Mouse (Mus musculus) T-helper 17 cell (primary cell): ENCODE data around the gene Ctnnd2.

Experiments used
- in situ Hi-C, 2 experiments: fragments of 300-600 bp; cut with MboI, MseI; formaldehyde crosslinking; loops; 1 replicate in 1 of 2; 2 replicates in 1 of 2; pipeline ENCODE4 v1.15.1; 2025; ENCODE audit warnings: high pct_unique_total_duplicates in 2 of 2

Gene Ctnnd2

DNA sequence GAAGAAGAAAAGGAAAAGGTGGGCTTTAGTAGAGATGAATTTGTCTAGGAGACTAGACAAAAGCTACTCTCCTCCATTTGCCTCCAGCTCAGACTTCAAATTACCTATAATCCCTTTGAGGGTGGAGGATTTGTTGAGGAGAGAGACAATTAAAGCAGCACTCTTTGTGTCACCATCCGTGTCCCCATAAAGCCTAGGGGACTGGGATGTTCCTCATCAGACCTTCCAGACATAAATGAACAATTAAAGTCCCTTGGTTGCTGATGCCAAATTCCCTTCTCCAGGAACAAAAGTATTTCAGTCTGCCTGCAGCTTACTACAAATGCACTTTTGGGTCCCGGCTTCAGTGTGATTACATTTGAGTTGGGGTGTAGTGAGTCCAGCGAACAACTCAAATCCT is 340.1 kb downstream of the Ctnnd2 start:
- in situ Hi-C loops, result no loop called here

DNA sequence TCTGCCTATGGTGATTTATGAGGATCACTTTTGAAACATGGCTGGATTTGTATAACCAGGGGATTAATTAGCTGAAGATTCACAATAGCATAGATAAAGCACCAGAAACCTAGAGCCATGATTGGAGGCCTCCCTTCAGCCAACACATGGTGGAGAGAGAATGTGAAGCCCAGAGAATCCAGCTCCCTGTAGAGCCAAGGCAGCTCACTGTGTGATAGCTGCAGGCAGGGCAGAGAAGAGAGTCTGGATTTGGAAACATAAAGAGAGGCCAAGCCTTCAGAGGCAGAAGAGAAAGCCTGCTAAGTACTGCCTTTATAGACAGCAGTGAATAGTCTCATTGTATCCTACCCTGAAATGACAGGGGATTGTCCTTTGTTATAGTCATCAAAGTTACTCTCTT is 340.7 kb downstream of the Ctnnd2 start:
- in situ Hi-C loops, result no loop called here

DNA sequence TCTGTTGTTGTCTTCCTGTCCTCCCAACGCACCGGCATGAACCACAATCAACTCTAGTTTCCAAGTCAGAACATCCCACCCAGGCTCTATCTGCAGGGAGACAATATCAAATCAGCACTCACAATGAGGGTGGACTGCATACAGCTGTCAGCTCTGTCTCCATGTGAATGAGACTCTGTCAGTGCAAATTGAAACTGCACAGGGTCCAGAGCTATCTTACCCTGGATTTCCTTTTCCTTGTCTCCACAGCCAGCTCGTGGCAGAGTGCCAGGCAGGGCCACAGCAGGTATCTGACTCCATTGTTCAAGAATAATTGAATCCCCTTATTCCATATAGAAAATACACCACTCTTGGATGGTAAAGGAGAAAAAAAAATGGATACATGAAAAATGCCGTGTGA is 343.0 kb downstream of the Ctnnd2 start:
- in situ Hi-C loops, result no loop called here

DNA sequence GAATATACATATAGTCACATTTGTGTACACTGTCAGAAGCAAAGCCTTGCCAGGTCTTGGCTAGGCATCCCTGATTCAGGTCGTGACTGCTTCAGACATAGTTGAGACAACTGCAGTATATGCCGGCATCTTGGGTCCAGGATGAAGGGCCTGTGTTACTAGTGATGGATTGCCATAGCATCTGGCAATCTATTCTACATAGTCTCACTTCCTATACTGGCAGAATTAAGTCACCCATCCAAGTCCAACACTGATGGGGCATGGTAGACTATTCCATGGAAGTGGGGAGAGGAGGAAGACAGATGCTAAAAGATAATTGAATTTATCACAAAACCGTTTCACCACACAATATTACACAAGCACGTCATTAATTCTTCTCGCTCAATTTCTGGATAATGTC is 369.1 kb downstream of the Ctnnd2 start:
- in situ Hi-C loops, result no loop called here

DNA sequence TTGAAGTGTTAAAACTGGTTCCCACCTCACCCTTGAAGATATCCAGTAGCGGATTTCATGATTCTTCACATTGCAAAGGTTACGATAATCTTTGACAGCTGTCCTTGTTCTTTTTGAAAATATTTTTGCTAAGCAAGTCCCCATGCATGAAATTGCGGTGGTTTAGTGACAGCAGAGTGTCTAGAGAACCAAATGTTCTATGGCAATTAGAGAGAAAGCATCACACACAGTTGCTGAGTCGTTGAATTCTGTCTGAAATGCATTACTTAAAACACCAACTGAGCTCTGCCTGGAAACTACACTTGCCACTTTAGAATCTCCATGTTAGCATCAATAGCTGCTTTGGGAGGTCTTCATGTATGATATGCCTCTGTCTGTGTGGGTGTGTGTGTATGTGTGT is 375.9 kb downstream of the Ctnnd2 start:
- in situ Hi-C loops, result no loop called here

DNA sequence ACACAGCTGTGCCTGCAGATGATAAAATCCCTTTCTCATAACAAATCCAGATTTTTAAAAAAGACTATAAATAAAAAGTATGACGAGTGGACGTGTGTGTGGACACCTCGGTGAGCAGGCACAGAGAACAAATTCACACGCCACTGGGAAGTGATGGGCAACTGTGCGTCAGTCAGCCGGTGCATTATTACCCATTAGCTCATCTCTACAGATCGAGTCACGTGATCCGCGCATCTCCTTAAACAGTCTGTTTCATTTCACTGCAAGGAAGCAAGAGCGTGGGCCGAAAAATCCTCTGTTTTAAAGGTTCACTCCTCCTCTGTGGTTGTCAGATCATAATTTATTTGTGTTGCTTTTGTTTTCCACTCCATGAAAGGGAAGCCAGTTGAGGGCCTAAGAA is 378.6 kb downstream of the Ctnnd2 start:
- in situ Hi-C loops, result no loop called here

DNA sequence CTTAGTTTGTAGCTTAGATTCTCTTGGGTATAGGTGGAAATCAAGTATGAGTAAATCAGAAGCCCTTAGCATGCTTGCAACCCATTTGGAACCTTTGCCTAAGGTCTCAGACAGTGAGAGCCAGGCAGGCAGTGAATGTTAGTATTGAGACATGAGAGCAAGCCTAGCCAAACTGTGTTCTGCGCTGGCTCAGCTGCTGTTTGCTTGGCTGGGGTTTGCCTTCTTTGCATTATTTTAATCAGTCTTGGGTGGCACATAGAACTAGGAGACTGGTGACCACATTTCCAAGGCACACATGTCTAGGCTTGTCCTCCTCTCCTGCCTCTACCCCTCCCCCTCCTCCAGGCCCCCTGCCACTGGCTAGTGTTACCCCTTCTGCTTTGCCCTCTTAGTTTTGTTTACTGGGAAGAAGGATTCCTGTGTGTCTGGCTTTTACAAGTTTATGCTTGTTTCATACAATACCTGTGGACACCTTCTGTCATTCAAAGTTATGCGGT is 381.6 kb downstream of the Ctnnd2 start:
- in situ Hi-C loops, result no loop called here

DNA sequence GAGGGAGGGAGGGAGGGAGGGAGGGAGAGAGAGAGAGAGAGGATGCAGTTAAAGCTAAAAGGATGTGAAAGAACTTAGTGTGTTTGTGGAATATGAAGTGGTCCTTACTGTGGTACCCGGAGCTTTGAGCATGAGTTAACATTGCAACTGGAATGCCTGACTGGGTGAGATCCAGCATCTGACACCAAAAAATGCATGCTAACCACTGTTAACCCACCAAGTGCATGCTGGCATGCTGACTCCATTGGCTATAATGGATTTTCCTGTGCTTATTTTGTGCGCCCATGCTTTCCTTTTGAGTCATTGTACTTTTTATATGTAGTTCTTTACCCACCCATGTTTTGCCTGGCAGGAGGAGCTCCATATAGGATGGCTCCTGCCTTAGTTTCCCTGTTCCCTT is 383.4 kb downstream of the Ctnnd2 start:
- in situ Hi-C loops, result no loop called here

DNA sequence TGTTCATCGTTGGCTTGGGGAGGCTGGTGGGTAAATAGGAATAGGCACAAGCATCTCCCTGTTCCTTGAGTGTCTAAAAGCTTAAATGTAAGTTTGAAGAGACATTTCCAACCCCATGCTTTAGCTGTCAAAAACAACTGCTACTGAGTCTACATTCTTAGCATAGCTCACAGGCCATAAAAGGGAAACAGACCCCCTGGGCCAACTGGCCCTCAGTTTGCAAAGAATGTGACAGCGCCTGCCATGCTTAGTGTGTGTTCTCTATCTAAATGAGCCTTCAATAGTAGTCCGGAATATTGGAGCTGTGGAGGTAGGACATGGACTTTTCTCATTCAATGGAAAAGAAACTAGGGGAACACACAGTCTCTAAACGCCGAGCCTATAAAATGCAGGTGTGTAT is 390.0 kb downstream of the Ctnnd2 start:
- in situ Hi-C loops, result no loop called here

DNA sequence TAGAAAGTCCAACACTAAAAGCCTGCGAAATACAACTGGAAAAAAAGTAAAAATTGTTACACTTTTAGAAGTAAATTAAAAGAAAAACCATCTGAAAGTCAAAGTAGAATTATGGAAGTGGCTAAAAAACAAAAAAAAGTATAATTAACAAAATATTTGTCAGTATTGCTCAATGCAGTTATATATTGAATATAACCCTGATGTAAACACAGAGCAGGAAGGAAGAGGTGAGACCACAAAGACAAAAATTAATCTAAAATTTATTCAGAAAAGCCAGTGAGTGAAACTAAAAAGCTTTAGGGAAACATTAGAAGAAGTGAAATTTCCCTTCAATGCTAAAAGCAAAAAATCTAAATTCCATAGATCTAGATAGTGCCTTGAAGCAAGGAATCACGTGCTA is 392.2 kb downstream of the Ctnnd2 start:
- in situ Hi-C loops, result no loop called here

DNA sequence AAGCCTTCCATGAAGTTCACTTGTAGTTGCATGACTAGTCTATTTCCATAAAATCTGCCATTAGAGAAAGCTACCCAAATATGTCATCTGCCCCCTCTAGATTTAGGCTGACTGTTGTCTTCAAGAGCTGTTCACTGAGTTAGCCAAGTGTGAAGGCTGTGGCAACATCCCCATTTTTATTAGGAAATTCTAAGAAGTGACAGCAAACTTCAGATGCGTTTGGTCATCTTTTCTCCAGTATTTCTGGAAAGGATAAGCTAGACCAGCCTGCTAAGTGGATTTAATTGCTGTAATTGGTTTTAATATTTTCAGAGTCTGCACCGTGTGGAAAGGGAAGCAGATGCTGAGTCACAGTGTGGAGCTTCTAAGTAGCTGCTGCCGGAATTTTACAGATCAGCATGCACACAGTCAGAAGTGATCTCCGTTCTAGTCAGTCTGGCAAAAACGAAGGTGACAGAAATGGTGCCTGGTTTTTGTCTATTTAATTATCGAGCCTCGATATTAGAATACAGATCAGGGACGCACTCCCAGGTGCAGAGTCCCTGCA is 397.9 kb downstream of the Ctnnd2 start:
- in situ Hi-C loops, result no loop called here

DNA sequence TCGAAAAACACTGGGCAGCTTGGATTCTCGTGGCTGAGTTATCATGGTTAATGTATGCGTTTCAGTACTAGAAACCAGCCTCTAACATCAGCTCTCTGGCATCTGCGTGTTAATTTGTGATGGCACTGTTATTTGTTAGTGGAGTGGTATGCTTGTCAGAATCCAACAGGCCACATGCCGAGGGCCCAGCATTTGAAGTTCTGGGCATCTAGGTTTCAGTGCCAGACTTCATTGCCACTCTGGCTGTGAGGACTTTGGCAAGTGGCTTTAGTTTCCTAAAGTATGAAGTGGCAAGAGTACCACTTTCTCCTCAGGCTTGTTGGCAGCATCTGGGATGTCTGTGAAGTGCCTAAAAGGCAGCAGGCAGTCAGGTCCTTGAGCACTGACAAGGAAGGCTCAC is 415.1 kb downstream of the Ctnnd2 start:
- in situ Hi-C loops, result no loop called here

DNA sequence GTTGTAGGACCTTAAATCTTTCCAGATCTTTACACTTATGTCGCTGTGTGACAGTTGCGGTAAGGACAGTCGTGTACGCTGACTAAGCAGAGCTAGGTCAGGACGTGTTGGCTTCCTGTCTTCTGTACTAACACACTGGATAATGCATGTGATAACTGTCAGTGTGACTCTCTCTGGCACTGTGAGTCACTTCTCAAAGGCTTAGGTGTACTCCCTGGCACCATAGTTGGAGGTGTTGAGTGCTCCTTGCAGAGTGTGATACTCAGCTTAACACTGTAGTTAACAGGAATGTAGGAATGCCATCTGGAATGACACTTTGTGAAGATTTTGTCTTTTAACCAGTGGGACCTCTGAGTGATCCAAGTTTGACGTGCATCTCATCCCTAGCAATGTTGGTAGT is 418.5 kb downstream of the Ctnnd2 start:
- in situ Hi-C loops, result no loop called here

DNA sequence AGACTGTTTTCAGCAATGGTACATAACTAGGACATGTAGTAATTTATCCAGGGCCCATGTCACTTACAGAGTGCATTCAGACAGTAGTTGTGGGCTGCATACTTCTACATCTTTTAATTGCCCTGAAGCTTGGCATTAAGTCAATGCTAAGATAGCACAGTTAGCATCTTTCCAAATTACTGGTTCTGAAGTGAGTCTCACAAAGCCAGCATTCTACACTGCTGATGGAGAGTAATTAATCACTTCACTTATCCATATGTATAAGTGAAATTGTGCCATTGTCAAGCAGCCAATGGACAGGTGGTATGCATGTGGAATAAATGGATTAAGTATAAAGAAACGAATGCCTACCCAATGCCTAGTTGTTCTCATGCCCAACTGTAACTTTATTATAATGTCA is 423.1 kb downstream of the Ctnnd2 start:
- in situ Hi-C loops, result no loop called here

DNA sequence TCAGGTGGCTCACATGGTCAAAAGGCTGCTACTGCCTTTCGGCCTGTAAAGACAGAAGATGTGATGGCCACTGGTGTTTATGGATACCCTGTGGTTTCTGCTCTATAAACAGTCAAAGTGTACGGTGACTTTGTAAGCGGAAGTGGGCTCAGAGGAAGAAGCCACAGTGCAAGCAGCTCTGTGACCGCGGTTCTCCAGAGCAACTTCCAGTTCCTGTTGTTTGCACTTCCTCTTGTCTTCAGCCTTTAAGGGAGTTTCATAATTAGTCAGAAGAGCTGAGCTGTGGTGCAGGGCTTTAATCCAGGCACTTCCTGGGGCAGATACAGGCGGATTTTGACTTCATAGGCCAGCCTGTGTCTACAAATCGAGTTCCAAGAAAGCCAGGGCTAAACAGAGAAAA is 438.2 kb downstream of the Ctnnd2 start:
- in situ Hi-C loops, result no loop called here

DNA sequence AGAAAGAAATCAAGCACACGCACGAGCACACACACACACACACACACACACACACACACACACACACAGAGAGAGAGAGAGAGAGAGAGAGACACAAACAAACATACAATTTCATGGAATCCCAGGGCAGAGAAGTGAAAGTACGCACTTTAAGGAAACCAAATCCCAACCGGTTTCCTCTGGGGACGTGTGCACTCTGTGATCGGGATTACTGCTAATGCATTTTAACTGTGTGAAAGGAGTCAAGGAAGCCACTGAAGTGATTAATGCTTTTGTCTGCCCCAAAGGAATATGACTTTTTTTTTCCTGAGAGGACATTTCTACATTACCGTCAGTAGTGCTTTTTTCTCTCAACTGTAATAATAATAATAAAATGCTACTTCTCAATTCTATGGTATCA is 443.1 kb downstream of the Ctnnd2 start:
- in situ Hi-C loops, result no loop called here

DNA sequence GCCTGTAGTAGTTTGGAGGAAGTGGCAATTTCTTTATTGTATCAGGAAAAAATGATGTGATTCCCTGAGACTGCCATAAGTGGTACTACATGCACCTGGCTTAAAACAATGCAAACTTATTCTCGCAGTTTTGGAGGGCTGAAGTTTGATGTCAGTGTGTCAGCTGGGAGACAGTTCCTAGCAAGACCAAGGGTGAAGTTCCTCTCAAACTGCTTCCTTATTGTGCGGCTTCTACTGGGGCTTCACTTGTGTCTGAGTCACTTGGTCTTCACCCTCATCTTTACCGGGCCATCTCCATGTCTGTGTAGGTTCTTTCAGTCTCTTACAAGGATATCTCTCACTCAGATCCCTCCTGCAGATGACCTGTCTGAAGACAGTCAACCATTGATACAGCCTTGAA is 444.5 kb downstream of the Ctnnd2 start:
- in situ Hi-C loops, result no loop called here

DNA sequence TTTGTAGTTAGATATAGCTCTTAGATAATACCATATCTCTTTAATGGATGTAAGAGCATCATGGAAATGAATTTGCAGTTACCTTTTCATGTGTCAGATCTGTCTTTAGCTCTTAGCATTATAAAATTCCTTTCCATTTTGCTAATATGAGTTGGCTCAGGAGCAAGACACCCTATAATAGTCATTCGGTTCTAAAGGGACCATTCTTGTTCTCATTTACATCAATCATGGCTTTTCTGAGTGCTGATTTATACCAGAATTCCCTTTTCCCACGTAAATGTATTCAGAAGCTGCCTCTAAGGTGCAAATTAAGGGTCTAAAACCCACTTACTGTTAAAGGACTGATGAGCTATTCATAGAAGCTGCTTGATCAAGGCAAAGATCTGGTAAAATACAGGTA is 445.5 kb downstream of the Ctnnd2 start:
- in situ Hi-C loops, result no loop called here

DNA sequence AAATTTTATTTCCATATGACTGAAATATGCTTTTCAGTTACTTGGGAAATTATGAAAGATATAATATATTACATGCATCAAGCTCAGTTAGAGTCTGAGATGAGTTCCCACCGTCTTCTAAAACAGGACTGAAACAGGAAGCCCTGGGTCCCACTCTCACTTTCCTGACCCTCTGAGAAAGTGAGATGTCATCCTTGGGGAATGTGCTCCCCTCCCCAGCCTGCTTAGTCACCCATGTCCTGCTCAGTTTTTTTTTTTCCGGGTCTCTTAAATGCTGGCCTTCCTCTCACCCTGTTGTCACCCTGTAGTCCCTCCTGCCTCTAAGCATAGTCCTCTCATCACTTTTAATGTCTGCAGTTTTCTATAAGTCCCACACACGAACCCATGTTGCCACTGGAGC is 456.1 kb downstream of the Ctnnd2 start:
- in situ Hi-C loops, result no loop called here

DNA sequence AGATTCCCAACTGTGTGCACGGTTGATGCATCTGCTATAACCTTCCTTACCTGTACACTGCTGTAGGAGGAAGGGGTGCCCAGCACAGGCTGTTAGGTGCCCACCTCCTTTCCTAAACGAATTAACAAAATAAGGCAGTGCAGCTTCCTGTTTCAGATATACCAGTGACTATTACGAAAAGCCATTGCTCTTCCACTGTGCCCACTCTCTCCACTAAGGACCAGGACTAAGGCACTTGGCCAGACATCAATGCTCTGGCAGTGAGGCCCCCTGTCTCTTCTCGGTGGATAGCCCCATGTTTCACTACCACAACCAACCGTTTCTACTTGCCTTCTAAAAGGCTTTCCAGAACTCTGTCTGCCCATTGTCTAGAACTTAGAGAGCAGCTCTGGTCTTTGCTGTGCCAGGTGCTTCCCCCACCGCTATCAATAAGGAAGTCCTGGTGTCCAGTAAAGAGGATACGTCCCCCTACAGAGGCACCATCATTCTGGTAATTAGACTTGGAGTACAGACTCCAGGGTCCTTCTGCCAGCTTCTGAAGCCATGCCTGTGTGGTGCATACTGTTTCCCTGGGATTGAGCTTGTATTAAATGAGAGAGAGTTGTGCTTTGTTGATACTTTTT is 459.8 kb downstream of the Ctnnd2 start:
- in situ Hi-C loops, result no loop called here

DNA sequence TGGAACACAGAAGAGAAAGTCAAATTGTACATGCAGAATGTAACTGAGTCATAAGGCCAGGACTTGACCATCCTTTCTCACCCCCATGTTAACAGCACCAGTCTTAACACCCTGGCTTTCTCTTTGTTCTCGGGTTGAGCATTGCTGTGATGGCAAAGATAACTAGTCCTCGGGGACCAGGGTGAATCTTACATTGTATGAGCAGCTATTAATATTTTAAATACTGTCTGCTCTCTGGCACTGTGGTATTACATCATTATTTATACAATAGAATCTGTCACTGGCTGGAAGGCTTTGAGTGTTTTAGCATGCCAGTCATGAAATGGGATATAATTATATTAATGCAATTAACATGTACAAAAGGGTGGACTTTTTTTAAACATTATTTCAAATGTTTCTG is 461.5 kb downstream of the Ctnnd2 start:
- in situ Hi-C loops, result no loop called here

DNA sequence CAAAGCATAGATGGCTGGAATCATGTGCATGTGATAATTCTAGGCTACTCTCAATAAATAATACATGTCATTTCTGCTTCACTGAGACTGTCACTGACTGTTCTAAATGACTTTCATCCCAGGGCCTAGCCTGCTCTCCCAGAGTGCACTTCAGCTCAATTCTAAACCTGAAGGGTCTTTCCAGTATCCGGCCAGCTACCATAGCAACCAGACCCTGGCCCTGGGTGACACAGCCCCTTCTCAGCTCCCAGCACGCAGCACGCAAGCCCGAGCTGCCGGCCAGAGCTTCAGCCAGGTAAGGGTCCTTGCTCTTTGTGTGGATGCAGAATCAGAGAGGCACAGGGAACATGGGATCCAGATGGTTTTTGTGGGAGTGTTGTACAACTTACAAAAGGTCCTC is 462.1 kb downstream of the Ctnnd2 start:
- in situ Hi-C loops, result no loop called here

DNA sequence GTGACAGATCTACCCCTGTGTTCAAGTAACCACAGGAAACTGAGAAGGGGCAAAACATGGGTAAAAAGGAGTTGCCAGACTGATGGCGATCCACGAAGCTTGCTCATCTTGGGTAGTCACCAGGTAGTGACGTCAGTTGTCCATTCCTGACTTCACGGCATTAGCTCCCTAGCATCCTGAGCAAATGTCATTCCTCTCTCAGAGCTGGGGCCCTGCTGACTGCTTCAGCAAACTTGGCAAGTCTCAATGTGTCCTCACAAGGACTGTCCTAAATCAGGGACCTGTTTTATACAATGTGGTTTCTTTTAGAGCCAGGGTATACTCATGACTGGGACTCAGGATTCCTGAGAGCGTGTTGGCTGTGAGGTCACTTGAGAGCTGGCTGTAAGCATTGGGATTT is 468.3 kb downstream of the Ctnnd2 start:
- in situ Hi-C loops, result no loop called here

DNA sequence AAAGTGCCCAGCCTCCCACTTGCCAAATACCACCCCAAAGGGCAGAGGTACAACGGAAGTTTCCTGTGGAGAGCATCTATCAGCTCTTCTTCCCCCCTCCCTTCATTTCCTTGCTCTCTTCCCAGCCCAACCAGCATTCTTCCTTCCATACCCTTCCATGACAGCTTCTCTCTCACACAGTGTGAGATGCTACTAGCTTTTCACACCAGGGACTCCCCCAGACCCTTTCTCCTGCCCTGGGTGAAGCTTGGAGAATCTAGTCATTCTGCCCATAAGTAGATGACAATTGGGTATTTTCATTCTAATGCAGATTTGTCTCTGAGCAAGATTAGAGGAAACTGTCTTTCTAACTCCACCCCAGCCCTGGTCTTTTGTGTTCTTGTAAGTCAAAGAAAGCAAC is 473.3 kb downstream of the Ctnnd2 start:
- in situ Hi-C loops, result no loop called here
